Mouse (Mus musculus): ENCODE data around the gene Tut7. TPM values are rescaled to one million over a fixed set of nuclear protein-coding genes. Genes with fewer than 3 reads are reported as not detected.

Gene Tut7
- polyA plus RNA-seq (2015; fragmentation: Nextera tagmentation; extraction: Ambion mirVana) = 30.6 and 32.7 TPM in 2 replicates

- Histone ChIP-seq H3K27ac (replicated peaks) (peak within 1 kb of the TSS; percentile 94), H3K27me3 (replicated peaks) (no peaks in the 10 kb centered on the region), H3K36me3 (peaks cover 24% of the 10 kb centered on the region), H3K4me2 (peak within 1 kb of the TSS; percentile 77), H3K4me3 (peak within 1 kb of the TSS; percentile 93), H3K9me3 (no peaks in the 10 kb centered on the region), H3K4me1 (peaks cover 46% of the 10 kb centered on the region), H3K9ac (peak within 1 kb of the TSS; percentile 98)
- under 1% methylated on average over 99 of the region's 100 CpGs for WGBS
- peak; percentile 94 for ATAC-seq (ENCODE audit: extremely low read depth, insufficient number of reproducible peaks, low FRiP score, low TSS enrichment)
Measured at GRCm38 (mm10) chr13:59822507-59823462, at the start of gene Tut7. Gene Tut7 (minus strand): TSS chr13:59823147.

DNA sequence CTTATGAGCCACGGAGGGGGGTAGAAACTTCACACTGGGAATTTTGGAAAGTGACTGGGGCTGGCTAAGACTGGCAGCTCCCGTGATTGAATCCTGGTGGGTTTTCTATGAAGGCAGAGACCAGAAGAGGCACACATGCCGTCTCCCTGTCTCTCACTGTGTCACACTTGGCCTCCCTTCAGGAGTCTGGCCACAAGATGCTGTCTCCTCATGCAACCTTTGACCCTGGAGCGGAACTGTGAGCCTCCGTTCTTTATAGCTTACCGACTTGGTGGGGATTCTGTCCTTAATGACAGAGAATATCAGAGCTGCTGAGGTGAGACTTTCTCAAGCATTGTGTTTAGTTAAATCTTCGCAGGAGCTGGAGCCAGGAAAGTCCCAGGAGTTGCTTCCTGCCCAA is 49.5 kb upstream of the Tut7 start:
- Histone ChIP-seq H3K4me1 (no peaks in the 10 kb centered on the region), H3K4me3 (no peak overlapping the region), H3K4me2 (no peak overlapping the region), H3K36me3 (no peaks in the 10 kb centered on the region), H3K27ac (replicated peaks) (no peak overlapping the region), H3K9ac (no peak overlapping the region), H3K9me3 (no peaks in the 10 kb centered on the region), H3K27me3 (replicated peaks) (no peaks in the 10 kb centered on the region)
- ATAC-seq (ENCODE audit: extremely low read depth, insufficient number of reproducible peaks, low FRiP score, low TSS enrichment) = no peak
- 78% methylated on average over 7 of the region's 7 CpGs for WGBS

GRCm38 (mm10) chr13:59870004-59870403 is 47.1 kb upstream of the Tut7 start:
- Histone ChIP-seq H3K9ac (no peak overlapping the region), H3K27ac (replicated peaks) (no peak overlapping the region), H3K4me1 (no peaks in the 10 kb centered on the region), H3K4me2 (no peak overlapping the region), H3K36me3 (no peaks in the 10 kb centered on the region), H3K27me3 (replicated peaks) (no peaks in the 10 kb centered on the region), H3K4me3 (no peak overlapping the region), H3K9me3 (no peaks in the 10 kb centered on the region)
- no peak for ATAC-seq (ENCODE audit: extremely low read depth, insufficient number of reproducible peaks, low FRiP score, low TSS enrichment)
- WGBS = 86% methylated on average over 5 of the region's 5 CpGs

DNA sequence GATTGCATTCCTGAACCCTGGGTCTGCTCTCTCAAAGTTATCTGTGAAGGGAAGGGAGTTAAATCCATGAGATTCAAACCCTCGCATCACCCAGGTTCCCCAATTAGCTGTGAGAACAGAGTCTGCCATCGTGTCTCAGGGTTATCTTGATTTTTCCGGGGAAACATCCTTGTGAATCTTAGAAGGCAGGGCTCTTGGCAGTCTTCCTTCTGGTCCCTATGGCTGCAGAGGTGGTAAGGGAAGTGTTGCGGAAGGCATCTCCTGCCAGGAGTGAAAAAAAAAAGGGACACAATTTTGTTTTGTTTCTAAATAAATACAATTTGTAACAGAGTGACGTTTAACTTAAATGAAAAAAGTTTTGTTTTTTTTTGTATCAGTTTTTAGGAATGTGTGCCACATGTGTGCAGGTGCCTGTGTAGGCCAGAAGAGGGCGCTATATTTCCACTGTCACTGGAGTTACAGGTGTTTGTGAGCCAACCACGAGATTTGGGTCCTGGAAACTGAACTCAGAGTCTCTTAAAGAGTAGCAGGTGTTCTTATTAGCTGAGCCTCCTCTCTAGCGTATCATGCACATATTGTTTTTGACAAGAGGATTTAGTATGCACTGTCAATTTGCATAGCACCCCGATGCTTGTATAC is 45.2 kb upstream of the Tut7 start:
- H3K9me3 ChIP-seq = no peaks in the 10 kb centered on the region
- H3K9ac ChIP-seq = no peak overlapping the region
- 58% methylated on average over 9 of the region's 9 CpGs for WGBS
- H3K27ac ChIP-seq (replicated peaks) = no peak overlapping the region
- H3K4me1 ChIP-seq = no peaks in the 10 kb centered on the region
- no peak overlapping the region for H3K4me2 ChIP-seq
- no peaks in the 10 kb centered on the region for H3K36me3 ChIP-seq
- H3K4me3 ChIP-seq = no peak overlapping the region
- H3K27me3 ChIP-seq (replicated peaks) = no peaks in the 10 kb centered on the region
- no peak for ATAC-seq (ENCODE audit: extremely low read depth, insufficient number of reproducible peaks, low FRiP score, low TSS enrichment)

GRCm38 (mm10) chr13:59867103-59867502 is 44.2 kb upstream of the Tut7 start:
- Histone ChIP-seq H3K4me3 (no peak overlapping the region), H3K4me2 (no peak overlapping the region), H3K36me3 (no peaks in the 10 kb centered on the region), H3K4me1 (no peaks in the 10 kb centered on the region), H3K9me3 (no peaks in the 10 kb centered on the region), H3K27ac (replicated peaks) (no peak overlapping the region), H3K27me3 (replicated peaks) (no peaks in the 10 kb centered on the region), H3K9ac (no peak overlapping the region)
- 67% methylated on average over 7 of the region's 7 CpGs for WGBS
- no peak for ATAC-seq (ENCODE audit: extremely low read depth, insufficient number of reproducible peaks, low FRiP score, low TSS enrichment)

- WGBS = 73% methylated on average over 7 of the region's 7 CpGs
- ATAC-seq (ENCODE audit: extremely low read depth, insufficient number of reproducible peaks, low FRiP score, low TSS enrichment) = no peak
- H3K4me3 ChIP-seq = no peak overlapping the region
Measured at GRCm38 (mm10) chr13:59859515-59859914, 36.6 kb upstream of the Tut7 start.

DNA sequence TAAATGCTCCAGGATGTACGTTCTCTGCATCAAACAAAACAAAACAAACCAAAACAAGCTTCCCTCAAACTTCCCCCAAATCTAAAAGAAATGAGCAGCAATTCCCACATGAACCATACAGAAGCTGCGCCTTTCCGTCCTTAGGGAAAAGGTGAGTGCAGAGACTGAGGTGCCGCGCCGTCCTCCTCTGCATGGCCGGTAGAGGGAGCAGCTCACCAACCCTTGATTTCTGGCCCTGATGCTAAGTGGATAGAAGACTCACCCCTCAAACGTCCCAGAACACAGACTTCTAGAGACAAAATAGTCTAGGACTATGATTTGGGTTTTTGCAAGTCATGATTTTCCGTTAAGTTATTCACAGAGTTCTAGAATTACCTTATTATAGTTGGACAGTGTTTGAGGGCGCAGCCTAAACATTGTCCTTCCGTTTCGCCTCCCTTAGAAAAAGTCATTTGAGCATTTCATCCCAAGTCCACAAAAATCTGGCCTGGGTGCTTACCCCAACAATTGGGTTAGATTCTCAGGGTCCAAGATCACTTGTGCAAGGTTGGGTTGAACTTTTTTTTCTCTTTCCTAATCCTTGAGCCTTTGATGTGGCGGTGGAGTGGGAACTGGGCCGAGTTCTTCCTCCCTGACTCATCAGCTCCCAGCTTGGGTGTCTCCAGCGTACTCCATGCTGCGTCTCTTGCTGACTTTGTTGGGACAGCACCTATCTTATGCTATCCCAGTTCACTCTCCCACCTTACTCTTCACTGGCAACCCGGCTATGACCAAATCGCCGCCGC is 33.5 kb upstream of the Tut7 start:
- Histone ChIP-seq H3K9ac (no peak overlapping the region), H3K9me3 (no peaks in the 10 kb centered on the region), H3K36me3 (no peaks in the 10 kb centered on the region), H3K4me1 (peaks cover 6% of the 10 kb centered on the region), H3K27ac (replicated peaks) (no peak overlapping the region), H3K4me2 (no peak overlapping the region), H3K27me3 (replicated peaks) (peaks cover 6% of the 10 kb centered on the region; the same call in 1 of the 2 replicates), H3K4me3 (no peak overlapping the region)
- WGBS = 49% methylated on average over 20 of the region's 20 CpGs
- ATAC-seq (ENCODE audit: extremely low read depth, insufficient number of reproducible peaks, low FRiP score, low TSS enrichment) = no peak

More at GRCm38 (mm10) chr13:59859515-59859914, 36.6 kb upstream of the Tut7 start:
- H3K9me3 ChIP-seq = no peaks in the 10 kb centered on the region
- H3K27me3 ChIP-seq (replicated peaks) = peaks cover 6% of the 10 kb centered on the region; the same call in 1 of the 2 replicates
- no peak overlapping the region for H3K4me2 ChIP-seq
- no peak overlapping the region for H3K27ac ChIP-seq (replicated peaks)
- H3K4me1 ChIP-seq = no peaks in the 10 kb centered on the region
- H3K36me3 ChIP-seq = no peaks in the 10 kb centered on the region
- H3K9ac ChIP-seq = no peak overlapping the region

DNA sequence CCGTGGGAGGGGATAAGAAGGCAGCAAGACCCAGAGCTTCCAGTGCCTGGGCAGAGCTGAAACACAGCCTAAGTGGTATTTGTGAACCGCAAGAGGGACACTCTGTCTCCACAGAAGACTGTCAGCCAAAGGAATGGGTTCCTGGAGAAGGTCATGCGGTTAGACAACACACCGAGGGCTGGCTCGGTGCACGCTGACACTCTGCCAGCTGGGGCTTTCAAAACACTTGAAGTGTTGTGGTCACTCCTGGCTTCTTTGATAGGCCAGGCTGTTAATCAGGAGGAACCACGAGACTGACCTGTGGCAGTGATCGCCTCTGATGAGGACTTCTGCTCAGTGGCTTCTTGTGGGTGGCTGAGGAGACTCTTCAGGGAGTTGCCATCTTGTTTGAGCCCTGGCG is 30.5 kb upstream of the Tut7 start:
- no peak for ATAC-seq (ENCODE audit: extremely low read depth, insufficient number of reproducible peaks, low FRiP score, low TSS enrichment)
- 29% methylated on average over 9 of the region's 9 CpGs for WGBS
- Histone ChIP-seq H3K36me3 (no peaks in the 10 kb centered on the region), H3K4me3 (no peak overlapping the region), H3K4me1 (peaks cover 16% of the 10 kb centered on the region), H3K27me3 (replicated peaks) (peaks cover 6% of the 10 kb centered on the region; the same call in 1 of the 2 replicates), H3K9ac (no peak overlapping the region), H3K27ac (replicated peaks) (peak overlapping the region; percentile 36; the same call in 1 of the 2 replicates), H3K4me2 (peak overlapping the region; percentile 20; the same call in 1 of the 2 replicates), H3K9me3 (no peaks in the 10 kb centered on the region)

DNA sequence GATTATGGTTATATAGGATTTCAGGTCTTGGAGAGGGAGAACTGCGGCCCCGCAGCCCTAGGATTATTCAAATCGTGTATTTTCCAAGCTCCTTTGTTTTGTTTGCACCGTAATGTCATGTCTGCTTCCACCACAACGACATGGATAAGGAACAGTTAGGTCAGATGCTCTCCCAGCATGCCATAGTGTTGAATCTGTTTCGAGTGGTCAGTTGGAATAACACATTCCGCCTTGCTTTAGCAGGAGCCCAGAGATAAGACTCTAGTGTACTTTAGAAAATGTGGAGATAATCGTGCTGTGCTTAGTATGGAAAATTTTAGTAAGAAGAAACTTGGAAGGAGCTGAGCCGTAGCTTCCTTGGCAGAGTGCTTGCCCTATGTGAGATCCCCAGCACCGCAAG is 27.4 kb upstream of the Tut7 start:
- H3K9ac ChIP-seq = 0 out of 2 replicates have a peak overlapping the region, but pooled peaks have one; percentile 10
- H3K27me3 ChIP-seq (replicated peaks) = peaks cover 4% of the 10 kb centered on the region; the same call in 1 of the 2 replicates
- peaks cover 16% of the 10 kb centered on the region for H3K4me1 ChIP-seq
- ATAC-seq (ENCODE audit: extremely low read depth, insufficient number of reproducible peaks, low FRiP score, low TSS enrichment) = 0 out of 2 replicates have a peak, but pooled peaks have one; percentile 14
- no peaks in the 10 kb centered on the region for H3K9me3 ChIP-seq
- no peak overlapping the region for H3K4me3 ChIP-seq
- H3K36me3 ChIP-seq = no peaks in the 10 kb centered on the region
- H3K4me2 ChIP-seq = peak overlapping the region; percentile 2; the same call in 1 of the 2 replicates
- peak overlapping the region; percentile 42 for H3K27ac ChIP-seq (replicated peaks)
- 32% methylated on average over 10 of the region's 10 CpGs for WGBS

DNA sequence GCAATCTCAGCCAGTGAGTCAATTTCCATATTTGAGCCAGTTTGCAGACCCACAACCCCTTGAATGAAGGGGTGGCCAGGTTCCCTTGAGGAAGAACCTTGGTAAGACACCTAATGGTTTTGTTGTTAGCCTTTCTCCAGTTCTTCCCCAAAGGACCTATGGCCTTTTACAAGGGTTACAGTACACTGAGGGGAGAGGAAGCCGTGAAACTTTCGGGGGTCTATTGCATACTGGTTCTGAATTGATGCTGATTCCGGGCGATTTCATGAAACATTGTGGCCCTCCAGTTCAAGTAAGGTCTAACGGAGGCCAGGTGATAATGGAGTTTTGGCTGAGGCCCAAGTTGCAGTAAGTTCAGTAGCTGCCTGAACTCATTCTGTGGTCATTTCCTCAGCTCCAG is 21.7 kb upstream of the Tut7 start:
- WGBS = 77% methylated on average over 5 of the region's 5 CpGs
- no peaks in the 10 kb centered on the region for H3K27me3 ChIP-seq (replicated peaks)
- no peaks in the 10 kb centered on the region for H3K36me3 ChIP-seq
- no peak overlapping the region for H3K4me3 ChIP-seq
- H3K4me1 ChIP-seq = peaks cover 6% of the 10 kb centered on the region; the same call in 1 of the 2 replicates
- no peak overlapping the region for H3K4me2 ChIP-seq
- no peak overlapping the region for H3K9ac ChIP-seq
- no peak overlapping the region for H3K27ac ChIP-seq (replicated peaks)
- no peaks in the 10 kb centered on the region for H3K9me3 ChIP-seq
- ATAC-seq (ENCODE audit: extremely low read depth, insufficient number of reproducible peaks, low FRiP score, low TSS enrichment) = no peak

DNA sequence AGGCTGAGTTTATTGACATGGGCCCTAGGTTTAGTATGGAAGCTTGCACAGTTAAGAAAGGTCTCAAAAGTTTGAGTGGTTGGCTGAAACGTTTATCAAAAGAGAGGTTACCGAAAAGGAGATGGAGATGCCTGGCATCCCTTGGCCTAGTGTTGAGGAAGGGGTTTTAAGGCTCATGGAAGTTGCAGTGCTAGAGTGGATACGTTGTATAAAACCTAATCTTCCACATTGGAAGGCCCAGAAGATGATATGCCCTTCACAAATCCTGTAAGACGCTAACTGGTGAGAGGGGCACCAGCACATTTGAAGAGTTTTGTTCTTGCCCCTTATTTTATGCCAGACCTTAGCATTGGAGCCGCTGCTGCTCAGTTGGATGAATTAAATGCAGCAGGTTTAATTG is 21.0 kb upstream of the Tut7 start:
- ATAC-seq (ENCODE audit: extremely low read depth, insufficient number of reproducible peaks, low FRiP score, low TSS enrichment) = no peak
- Histone ChIP-seq H3K27ac (replicated peaks) (no peak overlapping the region), H3K4me1 (peaks cover 6% of the 10 kb centered on the region; the same call in 1 of the 2 replicates), H3K4me3 (no peak overlapping the region), H3K36me3 (no peaks in the 10 kb centered on the region), H3K27me3 (replicated peaks) (no peaks in the 10 kb centered on the region), H3K9me3 (no peaks in the 10 kb centered on the region), H3K9ac (no peak overlapping the region), H3K4me2 (no peak overlapping the region)
- WGBS = 84% methylated on average over 5 of the region's 5 CpGs

Measured in heart, embryonic 13.5 days (tissue).